Mouse (Mus musculus) CD4-positive, CD25-positive, alpha-beta regulatory T cell (primary cell): ENCODE data around the gene Pik3c2g. TPM values are rescaled to one million over a fixed set of nuclear protein-coding genes. Genes with fewer than 3 reads are reported as not detected.

Experiments used
- polyA plus RNA-seq: library from polyadenylated mRNA; unstranded; fragments of 100-300 nt; shearing (Covaris generic); gene quantifications from one replicate; pipeline ENCODE4 v1.2.1, GENCODE M21; 2017

The Pik3c2g gene
- polyA plus RNA-seq = 0.26 TPM

DNA sequence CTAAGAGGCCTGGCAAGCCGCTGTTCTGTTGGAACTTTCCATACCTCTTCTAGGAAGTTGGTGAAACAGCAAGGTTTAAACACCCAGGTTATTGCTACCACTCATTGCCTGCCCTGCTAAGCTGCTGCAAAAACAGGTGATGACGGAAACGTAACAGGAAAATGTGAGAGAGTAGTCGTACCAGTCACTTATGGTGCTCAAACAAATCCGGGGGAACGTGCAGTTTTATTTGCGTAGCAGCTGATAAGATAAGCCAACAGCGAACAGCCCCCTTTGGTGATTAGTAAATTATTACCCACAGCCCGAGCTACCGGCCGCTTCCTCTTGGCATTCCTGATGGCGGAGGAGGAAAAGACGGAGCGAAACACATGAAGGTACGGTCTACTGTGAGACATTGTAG lies at the start of gene Pik3c2g:
Gene Pik3c2g, plus strand, starts transcription at position 330 of the 400 bp plus-strand sequence.

Other genes with a start within 250 kb of the Pik3c2g start
- gene Rergl, start 85.2 kb upstream of the Pik3c2g start, polyA plus RNA-seq = not detected